Mouse (Mus musculus): Measurements from ENCODE around the gene Tm4sf19.

- no peak for TF ChIP-seq ZC3H11A (IDR thresholded peaks at IDR 0.05; ENCODE audit: borderline replicate concordance, low read depth, low read length)
- no peak for TF ChIP-seq ZNF384 (IDR thresholded peaks at IDR 0.05; ENCODE audit: low read depth, low read length)
- TF ChIP-seq MAFK (IDR thresholded peaks at IDR 0.05; ENCODE audit: insufficient read depth, low read depth, low read length) = no peak
- no peak for TF ChIP-seq CHD2 (IDR thresholded peaks at IDR 0.05; ENCODE audit: low read depth, low read length)
- no peak for TF ChIP-seq HCFC1 (IDR thresholded peaks at IDR 0.05; ENCODE audit: borderline replicate concordance, insufficient read depth, low read length)
Observed at GRCm38 (mm10) chr16:32386826-32387225, 13.5 kb upstream of the Tm4sf19 start.

Measured in ES-E14 (cell line).